Mouse (Mus musculus) lung, adult 2 months (tissue): Measurements from ENCODE around the gene Tnfsf11.

Experiments
- CTCF ChIP-seq: fragments of 200-500 bp; IDR thresholded peaks from 2 replicates; pipeline ENCODE4 v1.5.1; 2011; ENCODE audit warnings: mild to moderate bottlenecking, low read length, control low read depth; ENCODE audit not compliant: insufficient read depth
- POLR2A ChIP-seq: fragments of 200-500 bp; IDR thresholded peaks from 2 replicates; pipeline ENCODE4 v1.6.1; 2011; ENCODE audit warnings: low read depth, mild to moderate bottlenecking, control low read depth, low read length, borderline replicate concordance; ENCODE audit errors: extremely low read depth

- TF ChIP-seq CTCF (no peak), POLR2A (no peak)
Observed at GRCm38 (mm10) chr14:78322916-78323315, 15.1 kb upstream of the Tnfsf11 start.
